In the genomic region with DNA sequence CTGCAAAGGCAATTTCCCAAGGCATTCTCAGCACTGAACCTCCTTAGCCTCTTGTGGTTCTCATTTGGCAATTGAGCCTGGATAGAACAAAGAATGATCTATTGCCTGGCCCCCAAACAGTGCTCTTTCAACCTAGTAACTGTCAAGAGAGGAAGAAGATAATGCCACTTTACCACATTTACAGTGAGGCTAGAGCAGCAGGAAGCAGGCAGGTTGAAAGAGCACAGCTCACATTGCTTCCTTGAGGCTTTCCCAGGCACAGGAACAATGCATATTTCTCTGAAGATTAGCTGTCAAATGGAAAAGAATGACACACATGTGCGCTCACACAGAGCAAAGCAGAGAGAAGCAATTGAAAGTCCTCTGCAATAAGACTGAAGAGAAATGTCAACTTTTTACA, we compare ENCODE assay signal across 20 mouse cellular contexts.
DNase-seq lines count a peak whose midpoint lies in the region; ATAC-seq and TF ChIP-seq lines count a peak whose summit lies in the region.
"Had no signal": no experiment of that assay in that cellular context is flagged by ENCODE, and none has a peak within 500 bp of the region (broad histone marks: within the 10 kb centered on the region; RNA-seq: fewer than 3 reads in every experiment).

No protein-coding gene starts in this region.

- no peaks in the 10 kb centered on the region for H3K9me3 ChIP-seq in forebrain, embryonic 12.5 days
- H3K9me3 ChIP-seq in forebrain, embryonic 16.5 days (ENCODE audit: control insufficient read depth, low read length): no peaks in the 10 kb centered on the region
- H3K9me3 ChIP-seq in kidney, embryonic 15.5 days (replicated peaks): no peaks in the 10 kb centered on the region
- no peaks in the 10 kb centered on the region for H3K9me3 ChIP-seq in midbrain, embryonic 14.5 days (ENCODE audit: control insufficient read depth, low read length)
- H3K9me3 ChIP-seq: embryonic facial prominence, embryonic 15.5 days; liver, embryonic 13.5 days had no signal

- WGBS in forebrain, embryonic 12.5 days: 67% methylated on average over 1 of the region's 1 CpGs
- 67% methylated on average over 1 of the region's 1 CpGs for WGBS in forebrain, embryonic 16.5 days
- 58% methylated on average over 1 of the region's 1 CpGs for WGBS in kidney, embryonic 15.5 days
- 39% methylated on average over 1 of the region's 1 CpGs for WGBS in midbrain, embryonic 14.5 days
- 33% methylated on average over 1 of the region's 1 CpGs for WGBS in cerebellum, adult 2 months

- H3K27me3 ChIP-seq in forebrain, embryonic 12.5 days: no peaks in the 10 kb centered on the region
- no peaks in the 10 kb centered on the region for H3K27me3 ChIP-seq in forebrain, embryonic 16.5 days (replicated peaks; ENCODE audit: control insufficient read depth, insufficient read depth, low read length)
- no peaks in the 10 kb centered on the region for H3K27me3 ChIP-seq in kidney, embryonic 15.5 days
- H3K27me3 ChIP-seq in midbrain, embryonic 14.5 days (ENCODE audit: control insufficient read depth, insufficient read depth, low read length): no peaks in the 10 kb centered on the region
- no peaks in the 10 kb centered on the region for H3K27me3 ChIP-seq in cerebellum, adult 2 months (ENCODE audit: control insufficient read depth, insufficient read depth, low read length)
- H3K27me3 ChIP-seq: embryonic facial prominence, embryonic 15.5 days; liver, embryonic 13.5 days had no signal

- DNase-seq in kidney, adult 9 months: peak; percentile 12
- DNase-seq in brain, embryonic 14.5 days (ENCODE audit: low read depth): peak; percentile 73
- peak; percentile 39 for DNase-seq in midbrain, embryonic 14.5 days
- DNase-seq in cerebellum, adult 2 months: no peak
- DNase-seq in cerebellum, postnatal 4 days (ENCODE audit: low spot score in 2 of 2): no peak
- DNase-seq: adrenal gland, postnatal 36 days; cerebellum, postnatal 10 days; gastrocnemius, adult 2 months; heart, adult 18-20 months; heart, postnatal 14 days; liver, embryonic 13.5 days; lung, postnatal 14 days had no signal

- H3K9ac ChIP-seq in forebrain, embryonic 12.5 days: no peak overlapping the region
- H3K9ac ChIP-seq in forebrain, embryonic 16.5 days (replicated peaks; ENCODE audit: low read depth, low read length): no peak overlapping the region
- no peak overlapping the region for H3K9ac ChIP-seq in kidney, embryonic 15.5 days
- H3K9ac ChIP-seq in midbrain, embryonic 14.5 days (replicated peaks; ENCODE audit: low read length): no peak overlapping the region
- H3K9ac ChIP-seq: embryonic facial prominence, embryonic 15.5 days; liver, embryonic 13.5 days had no signal

- H3K4me1 ChIP-seq in forebrain, embryonic 12.5 days: no peaks in the 10 kb centered on the region
- H3K4me1 ChIP-seq in forebrain, embryonic 16.5 days (replicated peaks; ENCODE audit: control insufficient read depth, insufficient read depth, low read length): no peaks in the 10 kb centered on the region
- no peaks in the 10 kb centered on the region for H3K4me1 ChIP-seq in kidney, embryonic 15.5 days
- no peaks in the 10 kb centered on the region for H3K4me1 ChIP-seq in midbrain, embryonic 14.5 days (ENCODE audit: control insufficient read depth, insufficient read depth, low read length)
- H3K4me1 ChIP-seq in cerebellum, adult 2 months (ENCODE audit: control insufficient read depth, insufficient read depth, low read length): no peaks in the 10 kb centered on the region
- H3K4me1 ChIP-seq: embryonic facial prominence, embryonic 15.5 days; liver, embryonic 13.5 days had no signal

- H3K36me3 ChIP-seq in forebrain, embryonic 12.5 days (replicated peaks): no peaks in the 10 kb centered on the region
- H3K36me3 ChIP-seq in forebrain, embryonic 16.5 days (ENCODE audit: control insufficient read depth, insufficient read depth): no peaks in the 10 kb centered on the region
- H3K36me3 ChIP-seq in kidney, embryonic 15.5 days: no peaks in the 10 kb centered on the region
- H3K36me3 ChIP-seq in midbrain, embryonic 14.5 days (ENCODE audit: control insufficient read depth, insufficient read depth, low read length): no peaks in the 10 kb centered on the region
- H3K36me3 ChIP-seq: embryonic facial prominence, embryonic 15.5 days; liver, embryonic 13.5 days had no signal

- H3K27ac ChIP-seq in forebrain, embryonic 12.5 days: 0 out of 2 replicates have a peak overlapping the region, but pooled peaks have one; percentile 50
- no peak overlapping the region for H3K27ac ChIP-seq in forebrain, embryonic 16.5 days (ENCODE audit: low read length)
- no peak overlapping the region for H3K27ac ChIP-seq in kidney, embryonic 15.5 days
- H3K27ac ChIP-seq in midbrain, embryonic 14.5 days (replicated peaks; ENCODE audit: low read depth, low read length): peak overlapping the region; percentile 57; the same call in 1 of the 2 replicates
- no peak overlapping the region for H3K27ac ChIP-seq in cerebellum, adult 2 months (ENCODE audit: insufficient read depth, low read length)
- H3K27ac ChIP-seq: embryonic facial prominence, embryonic 15.5 days; gastrocnemius, adult 2 months; layer of hippocampus, adult 2 months; left cerebral cortex, adult 2 months; liver, embryonic 13.5 days had no signal

- TF ChIP-seq CTCF in brain, embryonic 14.5 days (IDR thresholded peaks at IDR 0.05; ENCODE audit: borderline replicate concordance, extremely low read depth, insufficient read depth, insufficient read length): no peak
- no peak for TF ChIP-seq CTCF in cerebellum, adult 2 months (IDR thresholded peaks at IDR 0.05; ENCODE audit: borderline replicate concordance, insufficient read depth, low read depth, low read length)

- no peak overlapping the region for H3K4me2 ChIP-seq in forebrain, embryonic 12.5 days
- no peak overlapping the region for H3K4me2 ChIP-seq in forebrain, embryonic 16.5 days (ENCODE audit: low read length)
- H3K4me2 ChIP-seq in kidney, embryonic 15.5 days: no peak overlapping the region
- H3K4me2 ChIP-seq in midbrain, embryonic 14.5 days (ENCODE audit: low read length): no peak overlapping the region
- H3K4me2 ChIP-seq: embryonic facial prominence, embryonic 15.5 days; liver, embryonic 13.5 days had no signal

- no peak for ATAC-seq in forebrain, embryonic 12.5 days (ENCODE audit: low FRiP score)
- ATAC-seq in forebrain, embryonic 16.5 days: no peak
- ATAC-seq in kidney, embryonic 15.5 days (replicated peaks; ENCODE audit: low FRiP score): no peak
- no peak for ATAC-seq in midbrain, embryonic 14.5 days (ENCODE audit: low FRiP score, low TSS enrichment)
- ATAC-seq: inflammation-experienced regulatory T-cells, adult 6 months; Patski had no signal

- no peak overlapping the region for H3K4me3 ChIP-seq in forebrain, embryonic 12.5 days (replicated peaks)
- no peak overlapping the region for H3K4me3 ChIP-seq in forebrain, embryonic 16.5 days (replicated peaks; ENCODE audit: low read length)
- H3K4me3 ChIP-seq in kidney, embryonic 15.5 days (replicated peaks): no peak overlapping the region
- no peak overlapping the region for H3K4me3 ChIP-seq in midbrain, embryonic 14.5 days (replicated peaks; ENCODE audit: low read depth, low read length)
- no peak overlapping the region for H3K4me3 ChIP-seq in cerebellum, adult 2 months (replicated peaks; ENCODE audit: insufficient read depth, low read depth, low read length)
- H3K4me3 ChIP-seq: embryonic facial prominence, embryonic 15.5 days; gastrocnemius, adult 2 months; layer of hippocampus, adult 2 months; left cerebral cortex, adult 2 months; liver, embryonic 13.5 days had no signal

- TF ChIP-seq POLR2A in brain, embryonic 14.5 days (IDR thresholded peaks at IDR 0.05; ENCODE audit: borderline replicate concordance, extremely low read depth, insufficient read depth, insufficient read length, poor library complexity, severe bottlenecking): no peak
- no peak for TF ChIP-seq POLR2A in cerebellum, adult 2 months (IDR thresholded peaks at IDR 0.05; ENCODE audit: borderline replicate concordance, insufficient read depth, low read length)

Comparison
In these comparisons a context has a peak if more than half of its experiments do, and no peak if none do; other contexts are left out.
1. H3K27ac ChIP-seq: peak in forebrain, embryonic 12.5 days (single experiment) and midbrain, embryonic 14.5 days (single experiment); none in forebrain, embryonic 16.5 days (single experiment), kidney, embryonic 15.5 days (single experiment) and cerebellum, adult 2 months (single experiment).
2. DNase-seq: peak in kidney, adult 9 months (single experiment), brain, embryonic 14.5 days (single experiment) and midbrain, embryonic 14.5 days (single experiment); none in cerebellum, adult 2 months (0 of 2) and cerebellum, postnatal 4 days (0 of 2).